Mouse (Mus musculus) common myeloid progenitor, adult 5-6 weeks (primary cell): ENCODE data around the gene Clmp. TPM values are rescaled to one million over a fixed set of nuclear protein-coding genes. Genes with fewer than 3 reads are reported as not detected.
A peak's percentile ranks its signal among the peaks of the same experiment; 100 is the strongest.
"Not testable (repeated sequence)": the region's sequence is repeated elsewhere in the genome, so short reads cannot be mapped to it uniquely, and the experiment has no call there.

Experiments
- ATAC-seq: replicated peaks from 2 replicates; pipeline ENCODE4 v1.8.0; 2016; ENCODE audit warnings: low read depth, mild to moderate bottlenecking, moderate TSS enrichment, inconsistent platforms; ENCODE audit not compliant: poor library complexity, severe bottlenecking
- total RNA-seq: library from RNA; stranded (forward); fragments of 200-1000, 187-1606 nt; gene quantifications from 2 replicates; pipeline ENCODE4 v1.2.3, GENCODE M21; 2017

Gene Clmp
- total RNA-seq, 1 experiment from 2014 or later, result not detected

GRCm38 (mm10) chr9:40766058-40766605 lies 80.4 kb downstream of the Clmp start:
- ATAC-seq, result 0 out of 2 replicates have a peak, but pooled peaks have one; percentile 13

GRCm38 (mm10) chr9:40767946-40768345 lies 82.2 kb downstream of the Clmp start:
- ATAC-seq, result no peak

GRCm38 (mm10) chr9:40772246-40772645 lies 86.5 kb downstream of the Clmp start:
- ATAC-seq, result no peak

GRCm38 (mm10) chr9:40773142-40773541 lies 87.4 kb downstream of the Clmp start:
- ATAC-seq, result not testable (repeated sequence)

DNA sequence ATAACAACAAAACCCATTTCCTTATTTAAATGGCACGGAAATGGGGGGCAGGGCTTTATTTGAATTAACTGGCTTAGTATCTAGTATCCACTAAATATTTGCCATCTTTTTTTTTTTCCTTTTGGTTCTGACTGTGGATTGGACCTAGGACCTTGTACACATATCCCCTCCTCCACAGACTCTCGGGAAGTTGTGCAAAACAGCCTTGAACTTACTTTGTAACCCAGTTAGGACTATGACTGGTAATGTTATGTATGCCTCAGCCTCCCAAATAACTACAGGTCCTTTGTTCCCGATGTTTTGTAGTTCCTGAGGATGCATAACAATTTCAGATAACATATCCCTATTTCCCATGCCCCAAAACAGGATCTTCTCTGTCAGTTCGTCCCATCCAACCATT lies 88.1 kb downstream of the Clmp start:
- no peak for ATAC-seq

- 0 out of 2 replicates have a peak, but pooled peaks have one; percentile 15 for ATAC-seq
Observed at GRCm38 (mm10) chr9:40776044-40776443, 90.3 kb downstream of the Clmp start.

DNA sequence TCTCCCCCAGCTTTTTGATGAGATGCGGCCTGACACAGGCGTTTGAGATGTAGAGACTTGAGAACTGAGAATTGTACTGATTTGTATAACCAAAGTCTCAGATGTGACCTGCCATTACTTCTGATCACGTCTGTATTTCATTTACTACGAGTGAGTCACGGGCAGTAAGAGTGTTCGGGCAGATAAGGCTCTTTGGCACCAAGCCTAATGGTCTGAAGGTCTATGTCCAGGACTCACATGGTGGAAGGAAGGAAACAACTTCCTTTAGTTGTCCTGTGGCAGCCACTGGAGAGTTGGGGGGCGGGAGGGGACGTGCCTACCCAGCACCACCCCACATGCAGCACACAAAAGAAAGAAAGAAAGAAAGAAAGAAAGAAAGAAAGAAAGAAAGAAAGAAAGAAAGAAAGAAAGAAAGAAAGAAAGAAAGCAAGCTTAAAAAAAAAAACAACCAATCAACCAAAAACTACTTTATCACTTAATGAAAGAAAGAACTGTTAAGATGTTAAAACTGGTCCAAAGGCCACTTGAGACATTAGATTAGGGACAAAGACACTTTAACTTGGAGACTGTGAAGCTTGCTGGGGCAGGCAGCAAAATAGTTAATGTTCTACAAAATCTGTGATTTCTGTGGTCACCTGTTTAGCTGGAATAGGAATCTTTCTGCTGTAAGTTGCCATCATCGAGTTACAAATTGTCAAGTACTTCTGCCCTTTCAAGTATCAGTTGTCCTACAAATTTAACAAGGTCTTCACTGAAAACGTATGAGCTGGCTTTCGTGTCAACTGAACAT lies 90.9 kb downstream of the Clmp start:
- no peak; the same call in 1 of the 2 replicates for ATAC-seq

GRCm38 (mm10) chr9:40780111-40780510 lies 94.3 kb downstream of the Clmp start:
- no peak for ATAC-seq

DNA sequence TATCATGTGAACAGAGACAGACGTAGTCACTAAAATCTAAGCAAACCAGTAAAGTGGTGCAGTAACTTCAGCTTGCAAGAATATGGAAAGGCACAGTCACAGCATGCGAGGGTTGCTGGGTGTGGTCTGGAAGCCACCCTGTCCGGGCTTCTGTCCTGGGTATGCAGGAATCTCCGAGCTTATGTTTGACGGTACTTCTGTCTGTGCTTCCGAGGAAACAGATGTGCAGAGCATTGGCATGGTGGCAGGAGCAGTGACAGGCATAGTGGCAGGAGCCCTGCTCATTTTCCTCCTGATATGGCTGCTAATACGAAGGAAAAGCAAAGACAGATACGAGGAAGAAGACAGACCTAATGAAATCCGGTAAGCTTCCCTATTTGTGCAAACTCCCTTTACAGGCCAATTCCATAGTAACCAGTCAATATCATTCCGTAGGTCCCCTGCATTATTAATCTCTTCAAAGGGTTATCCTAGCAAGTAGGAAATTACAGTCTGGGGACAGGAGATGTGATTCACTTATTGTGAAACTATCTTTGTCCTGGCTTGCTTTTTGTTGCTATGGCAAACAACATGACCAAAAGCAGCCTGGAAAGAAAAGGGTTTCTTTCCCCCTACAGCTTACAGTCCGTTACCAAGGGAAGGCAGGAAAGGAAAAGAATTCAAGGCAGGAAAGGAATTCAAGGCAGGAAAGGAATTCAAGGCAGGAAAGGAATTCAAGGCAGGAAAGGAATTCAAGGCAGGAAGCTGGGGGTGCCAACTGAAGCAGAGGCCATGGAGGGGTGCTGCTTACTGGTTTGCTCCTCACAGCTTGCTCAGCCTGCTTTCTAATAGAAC lies 95.3 kb downstream of the Clmp start:
- ATAC-seq, result no peak

DNA sequence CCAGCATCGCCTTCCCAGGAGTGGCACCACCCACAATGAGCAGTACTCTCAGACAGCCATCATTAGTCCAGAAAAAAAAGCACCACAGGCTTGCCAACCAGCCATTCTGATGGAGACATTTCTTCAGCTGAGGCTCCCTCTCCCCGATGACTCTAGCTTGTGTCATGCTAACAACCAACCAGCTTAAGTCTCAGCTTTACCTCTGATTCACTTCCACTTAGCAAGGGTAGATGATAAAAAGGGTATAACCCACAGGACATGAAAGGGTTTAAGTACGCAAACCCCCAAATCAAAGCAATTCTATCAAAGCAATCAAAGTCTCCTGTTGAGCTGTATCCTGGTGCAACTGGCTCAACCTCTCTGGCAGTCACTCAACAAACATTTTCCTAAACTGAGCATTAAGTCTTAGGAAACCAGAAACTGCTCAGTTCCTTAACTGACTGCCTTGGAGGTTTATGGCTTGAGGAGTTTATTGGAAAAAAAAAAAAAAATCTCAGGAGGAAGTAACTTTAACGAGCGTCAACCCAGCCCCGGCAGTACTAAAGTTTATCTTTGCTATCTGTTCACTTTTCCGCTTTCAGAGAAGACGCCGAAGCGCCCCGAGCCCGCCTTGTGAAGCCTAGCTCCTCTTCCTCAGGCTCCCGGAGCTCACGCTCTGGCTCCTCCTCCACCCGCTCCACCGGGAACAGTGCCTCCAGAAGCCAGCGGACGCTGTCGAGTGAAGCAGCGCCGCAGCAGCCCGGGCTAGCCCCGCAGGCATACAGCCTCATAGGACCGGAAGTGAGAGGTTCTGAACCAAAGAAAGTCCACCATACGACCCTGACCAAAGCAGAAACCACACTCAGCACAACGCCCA lies 96.2 kb downstream of the Clmp start:
- peak; percentile 53 for ATAC-seq

DNA sequence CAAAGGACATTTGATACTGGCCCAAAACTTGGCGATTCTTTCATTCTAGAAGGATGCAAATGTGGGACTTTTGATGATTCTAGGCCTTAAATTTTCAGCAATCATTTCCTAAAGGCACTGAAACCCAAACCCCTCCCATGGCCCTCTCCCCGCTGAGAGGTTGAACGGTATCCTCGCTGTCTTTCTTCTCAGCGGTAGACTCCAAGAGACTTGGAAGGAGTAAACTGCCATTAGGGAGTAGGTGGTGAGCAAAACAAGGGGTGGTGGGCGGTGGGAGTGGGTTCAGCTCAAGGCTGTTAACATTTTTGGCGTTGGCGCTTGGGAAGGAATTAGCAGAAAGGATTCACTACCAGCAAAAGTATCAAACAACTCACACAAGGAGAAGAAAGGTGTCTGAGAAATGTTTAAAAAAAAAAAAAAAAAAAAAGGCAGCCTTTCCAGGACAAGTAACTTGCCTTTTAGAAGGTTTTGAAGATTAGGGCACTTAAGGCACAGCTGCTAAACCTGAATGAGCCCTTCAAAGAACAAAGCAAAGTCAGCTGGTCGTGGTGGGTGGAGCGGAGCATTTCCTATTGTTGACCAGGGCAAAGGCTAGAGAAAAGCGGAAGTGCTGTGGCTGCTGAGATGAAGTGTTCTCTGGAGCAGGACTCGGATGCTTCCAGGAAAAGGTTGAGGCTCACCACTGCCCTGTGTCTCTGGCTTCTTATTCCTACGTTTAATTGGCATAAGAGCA lies 98.0 kb downstream of the Clmp start:
- peak; percentile 87 for ATAC-seq

DNA sequence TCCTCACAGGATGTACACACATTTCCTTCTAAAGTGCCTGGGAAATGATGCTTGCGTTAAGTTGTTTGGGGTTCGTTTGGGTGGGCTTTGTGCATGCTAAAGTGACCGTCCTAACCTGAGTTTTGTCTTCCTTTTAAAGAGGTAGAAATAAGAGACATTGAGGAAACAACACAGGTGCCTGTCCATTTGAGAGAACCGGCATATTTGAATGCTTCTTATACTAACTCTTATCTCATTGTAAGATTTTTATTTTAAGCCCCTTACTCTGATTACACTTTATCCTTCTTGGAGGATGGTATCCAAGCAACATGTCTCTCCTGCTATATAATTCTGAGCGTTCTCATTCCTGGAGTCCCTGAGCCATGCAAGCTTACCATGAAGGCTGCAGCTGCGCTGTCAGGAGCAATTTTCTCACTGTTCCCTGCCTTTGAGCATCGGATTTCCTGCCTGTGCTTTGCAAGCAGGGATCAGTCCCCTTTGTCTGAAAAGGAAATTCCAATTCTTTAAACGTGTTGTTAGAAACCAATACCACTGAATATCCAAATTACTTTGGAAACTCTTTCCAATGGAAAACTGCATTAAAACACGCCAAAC lies 98.7 kb downstream of the Clmp start:
- no peak for ATAC-seq

GRCm38 (mm10) chr9:40785452-40785851 lies 99.7 kb downstream of the Clmp start:
- no peak for ATAC-seq

GRCm38 (mm10) chr9:40786820-40787219 lies 101.1 kb downstream of the Clmp start:
- ATAC-seq, result not testable (repeated sequence)

GRCm38 (mm10) chr9:40791864-40792633 lies 106.3 kb downstream of the Clmp start:
- no peak for ATAC-seq

DNA sequence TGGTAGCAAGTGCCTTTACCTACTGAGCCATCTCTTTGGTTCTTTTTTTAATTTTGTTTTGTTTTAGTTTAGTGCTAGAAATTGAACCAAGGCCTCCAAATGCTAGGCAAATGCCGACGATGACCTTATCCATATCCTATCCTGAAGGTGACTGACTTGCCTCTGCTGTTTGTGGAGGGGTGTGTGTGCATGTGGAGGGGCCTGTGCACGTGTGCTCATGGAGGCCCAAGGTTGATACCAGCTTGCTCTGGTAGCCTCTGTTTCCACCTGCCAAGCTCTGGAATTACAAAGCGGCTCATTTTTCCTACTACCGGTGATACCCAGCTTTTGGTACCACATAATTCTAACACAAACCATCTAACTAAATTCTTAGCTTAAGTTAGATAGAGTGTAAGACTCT lies 107.8 kb downstream of the Clmp start:
- no peak for ATAC-seq

- ATAC-seq, result no peak
Observed at GRCm38 (mm10) chr9:40794251-40794650, 108.5 kb downstream of the Clmp start.

GRCm38 (mm10) chr9:40794926-40795325 lies 109.2 kb downstream of the Clmp start:
- no peak for ATAC-seq
